Mouse (Mus musculus): ENCODE data around the gene Maff. TPM values are rescaled to one million over a fixed set of nuclear protein-coding genes. Genes with fewer than 3 reads are reported as not detected.

Maff gene
- polyA plus RNA-seq, 1 experiment = 6.4 TPM

DNA sequence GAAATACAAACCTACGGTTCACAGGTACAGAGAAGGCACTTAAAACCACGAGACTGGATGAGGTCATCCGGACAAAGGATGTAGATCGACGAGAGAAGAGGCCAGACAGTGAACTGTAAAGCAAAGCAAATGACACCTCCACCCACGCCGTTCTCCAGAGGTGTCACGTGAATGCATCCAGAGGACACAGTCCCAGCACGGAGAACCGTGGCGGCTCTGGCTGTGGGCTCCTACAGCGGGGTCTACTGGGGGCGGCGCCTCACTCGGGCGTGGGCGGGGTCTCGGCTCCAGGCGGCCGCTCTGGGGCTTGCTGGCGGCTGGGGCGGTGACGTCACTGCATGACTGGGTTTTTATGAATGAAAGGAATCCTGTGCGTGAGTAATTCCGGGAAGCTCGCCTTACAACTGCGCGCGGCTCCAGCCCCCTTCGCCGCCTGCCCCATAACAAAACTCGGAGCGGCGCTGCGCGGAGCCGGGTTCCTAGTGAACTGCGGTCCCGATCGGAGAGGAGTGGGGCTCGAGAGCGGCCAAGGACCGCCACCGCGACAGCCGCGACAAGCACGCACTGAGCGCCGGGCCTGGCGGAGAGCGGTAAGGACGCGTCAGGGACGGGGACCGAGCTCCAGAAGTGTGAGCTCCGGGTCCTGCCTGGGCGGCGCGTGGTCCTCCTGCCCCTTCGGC is 884 bp downstream of the Maff start:
- H3K36me3 ChIP-seq (replicated peaks; ENCODE audit: low read length) = peaks cover 4% of the 10 kb centered on the region
- peaks cover 66% of the 10 kb centered on the region for H3K4me1 ChIP-seq
- H3K27me3 ChIP-seq (replicated peaks) = peaks cover 38% of the 10 kb centered on the region
- peaks cover 5% of the 10 kb centered on the region; the same call in 1 of the 2 replicates for H3K9me3 ChIP-seq
- peak overlapping the region; percentile 99 for H3K4me3 ChIP-seq (replicated peaks)
- TF ChIP-seq FLI1 (IDR thresholded peaks at IDR 0.05; ENCODE audit: low read length) = no peak
- no peak for TF ChIP-seq GATA1 (IDR thresholded peaks at IDR 0.05; ENCODE audit: borderline replicate concordance, low read length)

DNA sequence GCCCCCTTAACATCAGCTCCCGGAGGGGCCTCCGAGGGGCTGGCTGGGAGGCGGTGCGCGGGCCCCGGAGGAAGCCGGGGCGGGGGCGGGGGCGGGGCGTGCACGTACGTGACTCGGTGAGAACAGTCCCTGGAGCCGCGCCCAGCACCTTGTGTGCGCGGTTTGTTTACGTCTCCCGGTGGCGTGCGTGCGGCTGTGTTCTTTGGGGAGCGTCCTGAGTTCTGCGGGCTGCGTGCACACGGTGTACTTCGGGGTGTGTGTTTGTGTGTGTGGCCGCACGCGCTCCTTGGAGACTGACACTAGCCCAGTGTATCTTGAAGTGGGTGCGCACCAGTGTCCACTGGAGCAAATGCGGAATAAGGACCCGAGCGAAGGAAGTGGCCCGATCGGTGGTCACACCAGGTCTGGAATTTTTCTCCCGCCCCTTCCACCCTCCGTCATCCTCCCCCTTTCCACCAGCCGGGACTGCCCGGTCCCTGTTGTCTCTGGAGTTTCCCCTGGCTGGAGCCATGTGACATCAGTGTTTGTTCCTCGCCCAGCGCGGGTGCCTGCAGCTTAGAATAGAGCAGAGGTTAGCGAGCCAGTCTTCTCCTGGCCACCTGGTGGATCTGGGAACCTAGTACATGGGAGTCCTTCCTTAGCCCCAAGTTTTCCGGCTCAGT is 1.6 kb downstream of the Maff start:
- H3K4me1 ChIP-seq = peaks cover 65% of the 10 kb centered on the region

DNA sequence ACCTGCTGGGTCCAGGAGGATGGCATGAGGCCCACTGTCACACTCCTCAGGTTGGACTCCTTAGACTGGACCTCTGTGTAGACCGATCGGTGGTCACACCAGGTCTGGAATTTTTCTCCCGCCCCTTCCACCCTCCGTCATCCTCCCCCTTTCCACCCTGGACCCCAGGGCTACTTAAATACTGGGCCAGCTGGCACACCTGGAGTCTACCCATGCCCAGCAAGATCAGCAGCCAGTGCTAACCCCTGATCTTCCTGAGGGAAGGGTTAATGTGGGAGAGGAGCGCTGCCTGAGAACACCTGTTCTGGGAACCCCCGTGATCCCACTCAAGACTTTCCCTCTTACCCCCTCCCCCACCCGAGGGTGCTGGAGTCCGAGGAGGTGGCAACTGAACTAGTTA is 2.2 kb downstream of the Maff start:
- Histone ChIP-seq H3K4me1 (peaks cover 68% of the 10 kb centered on the region), H3K27me3 (replicated peaks) (peaks cover 45% of the 10 kb centered on the region), H3K9me3 (peaks cover 5% of the 10 kb centered on the region; the same call in 1 of the 2 replicates), H3K4me3 (replicated peaks) (peak overlapping the region; percentile 99), H3K36me3 (replicated peaks; ENCODE audit: low read length) (peaks cover 4% of the 10 kb centered on the region)
- no peak for TF ChIP-seq FLI1 (IDR thresholded peaks at IDR 0.05; ENCODE audit: low read length)
- TF ChIP-seq GATA1 (IDR thresholded peaks at IDR 0.05; ENCODE audit: borderline replicate concordance, low read length) = no peak

More for the DNA sequence above, 1.6 kb downstream of the Maff start:
- Histone ChIP-seq H3K9me3 (peaks cover 5% of the 10 kb centered on the region; the same call in 1 of the 2 replicates), H3K4me3 (replicated peaks) (peak overlapping the region; percentile 99), H3K36me3 (replicated peaks; ENCODE audit: low read length) (peaks cover 4% of the 10 kb centered on the region), H3K27me3 (replicated peaks) (peaks cover 41% of the 10 kb centered on the region)
- TF ChIP-seq FLI1 (IDR thresholded peaks at IDR 0.05; ENCODE audit: low read length) (no peak), GATA1 (IDR thresholded peaks at IDR 0.05; ENCODE audit: borderline replicate concordance, low read length) (no peak)

- peaks cover 50% of the 10 kb centered on the region for H3K27me3 ChIP-seq (replicated peaks)
- H3K9me3 ChIP-seq = peaks cover 5% of the 10 kb centered on the region; the same call in 1 of the 2 replicates
- H3K4me3 ChIP-seq (replicated peaks) = peak overlapping the region; percentile 72
- TF ChIP-seq FLI1 (IDR thresholded peaks at IDR 0.05; ENCODE audit: low read length) = no peak
- TF ChIP-seq GATA1 (IDR thresholded peaks at IDR 0.05; ENCODE audit: borderline replicate concordance, low read length) = no peak
- peaks cover 77% of the 10 kb centered on the region for H3K4me1 ChIP-seq
- peaks cover 6% of the 10 kb centered on the region for H3K36me3 ChIP-seq (replicated peaks; ENCODE audit: low read length)
Observed at GRCm38 (mm10) chr15:79350866-79351265, 4.4 kb downstream of the Maff start.

- no peak for TF ChIP-seq GATA1 (IDR thresholded peaks at IDR 0.05; ENCODE audit: borderline replicate concordance, low read length)
- TF ChIP-seq FLI1 (IDR thresholded peaks at IDR 0.05; ENCODE audit: low read length) = no peak
- Histone ChIP-seq H3K4me3 (replicated peaks) (peak overlapping the region; percentile 72), H3K4me1 (peaks cover 72% of the 10 kb centered on the region), H3K27me3 (replicated peaks) (peaks cover 49% of the 10 kb centered on the region), H3K36me3 (replicated peaks; ENCODE audit: low read length) (peaks cover 6% of the 10 kb centered on the region), H3K9me3 (peaks cover 5% of the 10 kb centered on the region; the same call in 1 of the 2 replicates)
Observed at GRCm38 (mm10) chr15:79351331-79351767, 4.9 kb downstream of the Maff start.

DNA sequence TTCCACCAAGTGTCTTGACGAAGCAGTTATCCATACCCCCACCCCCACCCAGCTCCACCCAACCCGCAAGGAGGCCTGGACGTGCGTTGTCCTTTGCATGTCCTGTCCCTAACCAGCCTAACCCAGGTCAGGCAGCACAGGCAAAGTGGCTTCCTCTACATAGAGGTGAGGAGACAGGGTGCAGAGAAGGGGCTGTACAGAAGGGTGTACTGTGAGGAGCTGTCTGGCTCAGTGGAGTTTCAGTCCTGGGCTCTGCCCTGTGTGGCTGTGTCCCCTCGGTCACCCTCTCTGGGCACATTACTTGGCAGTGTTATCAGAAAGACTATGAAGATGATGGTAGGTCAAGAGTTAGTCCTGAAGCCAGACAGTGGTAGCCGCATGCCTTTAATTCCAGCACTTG is 6.1 kb downstream of the Maff start:
- TF ChIP-seq GATA1 (IDR thresholded peaks at IDR 0.05; ENCODE audit: borderline replicate concordance, low read length) = no peak
- Histone ChIP-seq H3K36me3 (replicated peaks; ENCODE audit: low read length) (peaks cover 14% of the 10 kb centered on the region), H3K4me3 (replicated peaks) (no peak overlapping the region), H3K9me3 (peaks cover 5% of the 10 kb centered on the region; the same call in 1 of the 2 replicates), H3K4me1 (peaks cover 71% of the 10 kb centered on the region), H3K27me3 (replicated peaks) (peaks cover 52% of the 10 kb centered on the region)

GRCm38 (mm10) chr15:79353690-79354305 is 7.4 kb downstream of the Maff start:
- Histone ChIP-seq H3K36me3 (replicated peaks; ENCODE audit: low read length) (peaks cover 24% of the 10 kb centered on the region), H3K4me1 (peaks cover 63% of the 10 kb centered on the region), H3K4me3 (replicated peaks) (no peak overlapping the region), H3K9me3 (peaks cover 5% of the 10 kb centered on the region; the same call in 1 of the 2 replicates), H3K27me3 (replicated peaks) (peaks cover 54% of the 10 kb centered on the region)
- no peak for TF ChIP-seq FLI1 (IDR thresholded peaks at IDR 0.05; ENCODE audit: low read length)
- TF ChIP-seq GATA1 (IDR thresholded peaks at IDR 0.05; ENCODE audit: borderline replicate concordance, low read length) = no peak

DNA sequence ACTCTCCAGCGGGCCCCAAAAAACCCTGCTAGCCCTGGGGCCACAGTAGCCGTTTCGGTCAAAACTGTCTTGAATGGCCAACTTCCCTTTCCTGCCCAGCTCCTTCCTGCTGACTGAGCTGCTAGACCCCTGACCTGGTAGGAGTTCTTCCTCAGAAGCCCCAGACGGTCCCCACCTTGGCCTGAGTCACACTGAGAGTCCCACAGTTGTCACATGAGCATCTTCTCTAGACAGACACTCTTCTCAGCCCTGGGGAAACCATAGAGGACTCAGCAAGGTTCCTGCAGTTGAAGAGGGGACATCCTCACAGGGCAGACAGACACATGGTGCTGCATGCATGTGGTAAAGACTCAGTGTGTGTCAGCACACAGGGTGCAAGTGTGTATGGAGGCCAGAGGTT is 8.2 kb downstream of the Maff start:
- Histone ChIP-seq H3K36me3 (replicated peaks; ENCODE audit: low read length) (peaks cover 24% of the 10 kb centered on the region), H3K27me3 (replicated peaks) (peaks cover 46% of the 10 kb centered on the region), H3K4me3 (replicated peaks) (peak overlapping the region; percentile 67), H3K9me3 (peaks cover 3% of the 10 kb centered on the region; the same call in 1 of the 2 replicates), H3K4me1 (peaks cover 55% of the 10 kb centered on the region)
- TF ChIP-seq GATA1 (IDR thresholded peaks at IDR 0.05; ENCODE audit: borderline replicate concordance, low read length) (no peak), FLI1 (IDR thresholded peaks at IDR 0.05; ENCODE audit: low read length) (no peak)

DNA sequence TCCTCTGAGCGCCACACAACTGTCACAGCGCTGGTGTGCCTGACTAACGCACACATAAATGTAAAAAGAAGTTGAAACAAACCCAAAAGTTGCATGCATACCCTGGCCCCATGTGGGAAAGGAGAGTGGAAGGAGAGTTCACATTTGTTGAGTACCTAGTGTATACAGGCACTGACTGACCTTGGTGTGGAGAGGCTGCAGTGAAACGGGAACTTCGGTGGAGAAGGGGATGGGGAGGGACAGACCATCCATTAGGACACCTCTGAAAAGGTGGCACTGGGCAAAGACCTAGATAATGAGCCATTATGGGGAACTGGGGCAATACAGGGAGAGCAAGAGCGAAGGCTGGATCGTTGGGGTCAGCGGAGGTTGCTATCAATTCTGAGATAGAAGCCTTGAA is 10.1 kb downstream of the Maff start:
- TF ChIP-seq GATA1 (IDR thresholded peaks at IDR 0.05; ENCODE audit: borderline replicate concordance, low read length) (no peak), FLI1 (IDR thresholded peaks at IDR 0.05; ENCODE audit: low read length) (no peak)
- peaks cover 40% of the 10 kb centered on the region for H3K36me3 ChIP-seq (replicated peaks; ENCODE audit: low read length)
- H3K9me3 ChIP-seq = no peaks in the 10 kb centered on the region
- H3K4me1 ChIP-seq = peaks cover 55% of the 10 kb centered on the region
- peaks cover 40% of the 10 kb centered on the region for H3K27me3 ChIP-seq (replicated peaks)
- no peak overlapping the region for H3K4me3 ChIP-seq (replicated peaks)

All from megakaryocyte, embryonic 14.5 days (primary cell).